Mouse (Mus musculus) liver, embryonic 15.5 days (tissue): ENCODE results near the gene Kif5a. TPM values are rescaled to one million over a fixed set of nuclear protein-coding genes. Genes with fewer than 3 reads are reported as not detected.

Source experiments
- ATAC-seq: fragments of 200-750 bp; cut with Nextera tagmentation; 2 replicates; pipeline ENCODE4 v1.8.0; 2017; ENCODE audit warnings: moderate number of reproducible peaks, mild to moderate bottlenecking, moderate library complexity; ENCODE audit not compliant: insufficient read depth
- H3K27ac ChIP-seq: fragments of 300-500 bp; sonication (generic); replicated peaks from 2 replicates; pipeline ENCODE4 v1.5.1; 2015; ENCODE audit warnings: mild to moderate bottlenecking, inconsistent platforms
- H3K27me3 ChIP-seq: fragments of 300-500 bp; sonication (generic); 2 replicates; pipeline ENCODE4 v1.6.1; 2015; ENCODE audit warnings: mild to moderate bottlenecking, inconsistent platforms
- H3K36me3 ChIP-seq: fragments of 300-500 bp; sonication (generic); replicated peaks from 2 replicates; pipeline ENCODE4 v1.6.1; 2015; ENCODE audit warnings: moderate library complexity, mild to moderate bottlenecking, inconsistent platforms
- H3K4me1 ChIP-seq: fragments of 300-500 bp; sonication (generic); replicated peaks from 2 replicates; pipeline ENCODE4 v1.6.1; 2015; ENCODE audit warnings: inconsistent platforms
- H3K4me2 ChIP-seq: fragments of 300-500 bp; sonication (generic); 2 replicates; pipeline ENCODE4 v1.6.1; 2015; ENCODE audit warnings: moderate library complexity, mild to moderate bottlenecking, inconsistent platforms
- H3K4me3 ChIP-seq: fragments of 300-500 bp; sonication (generic); replicated peaks from 2 replicates; pipeline ENCODE4 v1.5.1; 2015; ENCODE audit warnings: mild to moderate bottlenecking, inconsistent platforms
- H3K9ac ChIP-seq: fragments of 300-500 bp; sonication (generic); 2 replicates; pipeline ENCODE4 v1.6.1; 2015; ENCODE audit warnings: moderate library complexity, mild to moderate bottlenecking, inconsistent platforms
- H3K9me3 ChIP-seq: fragments of 300-500 bp; sonication (generic); replicated peaks from 2 replicates; pipeline ENCODE4 v1.6.1; 2016; ENCODE audit warnings: inconsistent platforms
- WGBS: fragments of 180-500 bp; shearing (Covaris S2); methylation state at CpG from one replicate; pipeline ENCODE4 v1.1.7; 2015; ENCODE audit warnings: mixed read lengths; ENCODE audit not compliant: insufficient replicate concordance; 5-methylcytosine and 5-hydroxymethylcytosine counted together
- polyA plus RNA-seq: library from polyadenylated mRNA; unstranded; fragments of >200 nt; fragmentation: Nextera tagmentation; extraction: Ambion mirVana; gene quantifications from 2 replicates; pipeline ENCODE4 v1.2.1, GENCODE M21; 2015

Kif5a gene
- polyA plus RNA-seq, 1 experiment from 2014 or later: 0.21 TPM

DNA sequence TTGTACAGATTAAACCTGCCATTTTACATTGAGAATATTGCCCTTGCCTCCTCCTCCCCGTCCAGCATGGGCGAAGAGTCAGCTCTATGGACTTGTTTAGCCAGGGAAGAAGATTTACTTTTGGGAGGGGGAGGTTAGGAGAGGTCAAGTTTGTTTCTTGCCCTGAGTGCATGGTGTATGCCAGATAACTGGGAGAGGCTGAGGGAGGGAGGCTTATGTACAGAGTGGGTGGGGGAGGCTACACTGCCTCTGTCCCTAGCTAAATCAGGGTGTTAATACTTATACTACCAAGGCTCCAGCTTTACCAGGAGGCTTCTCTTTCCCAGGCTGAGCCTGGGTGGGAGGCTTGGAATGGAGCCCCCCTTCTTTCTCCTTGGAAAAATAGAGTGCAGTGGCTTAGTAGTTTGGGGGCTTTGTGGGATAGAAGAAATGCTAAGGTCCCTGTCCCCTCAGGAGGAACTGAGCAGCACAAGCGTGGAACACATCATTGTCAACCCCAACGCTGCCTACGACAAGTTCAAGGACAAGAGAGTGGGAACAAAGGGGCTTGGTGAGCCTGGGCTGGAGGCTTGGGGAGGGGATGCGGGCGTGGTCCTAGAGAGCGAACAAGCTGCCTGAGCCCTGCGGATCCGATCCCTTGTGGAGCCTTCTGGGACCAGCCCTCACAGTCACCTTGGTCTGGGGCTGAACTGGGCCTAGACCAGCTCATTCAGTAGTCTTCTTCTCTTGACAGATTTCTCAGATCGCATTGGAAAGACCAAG, 11.3 kb upstream of the Kif5a start:
- peaks cover 90% of the 10 kb centered on the region for H3K36me3 ChIP-seq

DNA sequence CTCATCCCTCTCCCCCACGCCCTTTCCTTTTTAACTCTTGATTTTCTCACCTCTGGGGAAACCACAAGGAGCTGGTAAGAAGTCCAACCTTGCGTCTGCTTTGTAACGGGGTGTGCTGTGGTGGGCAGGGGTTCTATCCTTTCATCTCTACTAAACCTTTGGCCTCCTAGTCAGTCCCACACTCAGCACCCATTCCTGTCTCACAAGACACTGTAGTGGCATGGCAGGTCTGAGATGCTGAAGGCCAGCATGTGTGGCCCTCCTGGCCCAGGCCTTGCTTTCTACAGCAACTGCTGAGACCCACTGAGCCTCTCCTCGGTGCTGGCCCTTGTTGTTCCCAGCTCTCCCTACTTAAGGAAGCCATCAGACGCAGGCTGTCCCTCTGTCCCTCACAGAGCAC, 9.2 kb upstream of the Kif5a start:
- no peak for ATAC-seq
- Histone ChIP-seq H3K4me1 (peaks cover 45% of the 10 kb centered on the region), H3K9me3 (no peaks in the 10 kb centered on the region), H3K27ac (no peak overlapping the region), H3K36me3 (peaks cover 86% of the 10 kb centered on the region), H3K9ac (no peak overlapping the region), H3K4me2 (no peak overlapping the region), H3K4me3 (no peak overlapping the region), H3K27me3 (no peaks in the 10 kb centered on the region)
- 79% methylated on average over 5 of the region's 5 CpGs for WGBS

More for the DNA sequence above, 11.3 kb upstream of the Kif5a start:
- Histone ChIP-seq H3K4me3 (no peak overlapping the region), H3K4me1 (peaks cover 26% of the 10 kb centered on the region), H3K9me3 (no peaks in the 10 kb centered on the region), H3K27me3 (no peaks in the 10 kb centered on the region), H3K27ac (no peak overlapping the region), H3K9ac (no peak overlapping the region), H3K4me2 (no peak overlapping the region)
- 82% methylated on average over 11 of the region's 11 CpGs for WGBS
- no peak for ATAC-seq

- no peak overlapping the region for H3K4me2 ChIP-seq
- H3K9me3 ChIP-seq: no peaks in the 10 kb centered on the region
- WGBS: 52% methylated on average over 4 of the region's 4 CpGs
- H3K27me3 ChIP-seq: peaks cover 2% of the 10 kb centered on the region; the same call in 1 of the 2 replicates
- peaks cover 57% of the 10 kb centered on the region for H3K4me1 ChIP-seq
- H3K27ac ChIP-seq: no peak overlapping the region
- no peak for ATAC-seq
- no peak overlapping the region for H3K9ac ChIP-seq
- peaks cover 62% of the 10 kb centered on the region for H3K36me3 ChIP-seq
- no peak overlapping the region for H3K4me3 ChIP-seq
Observed at GRCm38 (mm10) chr10:127269884-127270283, 6.7 kb upstream of the Kif5a start.

GRCm38 (mm10) chr10:127269036-127269435, 5.9 kb upstream of the Kif5a start:
- no peak for ATAC-seq
- WGBS: 78% methylated on average over 12 of the region's 12 CpGs
- Histone ChIP-seq H3K27me3 (peaks cover 10% of the 10 kb centered on the region), H3K4me1 (peaks cover 49% of the 10 kb centered on the region), H3K4me2 (no peak overlapping the region), H3K4me3 (no peak overlapping the region), H3K9ac (no peak overlapping the region), H3K36me3 (peaks cover 54% of the 10 kb centered on the region), H3K9me3 (no peaks in the 10 kb centered on the region), H3K27ac (no peak overlapping the region)

DNA sequence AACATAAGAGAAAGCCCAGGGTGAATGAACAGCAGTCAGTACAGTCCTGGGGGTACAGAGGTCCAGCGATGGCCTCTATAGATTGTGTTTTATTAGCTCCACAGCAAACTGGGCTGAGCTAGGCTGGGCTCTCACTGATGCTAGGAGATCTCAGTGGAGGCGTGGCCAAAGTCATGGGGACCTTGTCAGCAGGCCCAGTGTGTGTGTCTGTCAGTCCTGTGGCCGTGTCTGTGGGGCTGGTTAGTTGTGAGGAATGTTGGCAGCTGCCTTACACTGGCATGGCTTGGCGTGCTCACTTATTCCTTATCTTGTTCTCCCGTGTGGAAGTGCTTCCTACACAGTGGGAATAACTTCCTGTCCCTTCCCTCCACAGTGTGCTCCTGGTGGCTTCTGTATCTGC, 5.3 kb upstream of the Kif5a start:
- Histone ChIP-seq H3K27ac (0 out of 2 replicates have a peak overlapping the region, but pooled peaks have one; percentile 19), H3K9me3 (no peaks in the 10 kb centered on the region), H3K9ac (no peak overlapping the region), H3K4me1 (peaks cover 45% of the 10 kb centered on the region), H3K27me3 (peaks cover 16% of the 10 kb centered on the region), H3K36me3 (peaks cover 53% of the 10 kb centered on the region), H3K4me2 (peak overlapping the region; percentile 0; the same call in 1 of the 2 replicates), H3K4me3 (no peak overlapping the region)
- WGBS: 58% methylated on average over 5 of the region's 5 CpGs
- ATAC-seq: no peak

GRCm38 (mm10) chr10:127267318-127267717, 4.2 kb upstream of the Kif5a start:
- Histone ChIP-seq H3K9ac (peak overlapping the region; percentile 100), H3K4me2 (peak overlapping the region; percentile 94), H3K4me3 (peak overlapping the region; percentile 98), H3K4me1 (peaks cover 53% of the 10 kb centered on the region), H3K36me3 (peaks cover 43% of the 10 kb centered on the region), H3K27ac (peak overlapping the region; percentile 96), H3K9me3 (no peaks in the 10 kb centered on the region), H3K27me3 (peaks cover 27% of the 10 kb centered on the region)
- no peak for ATAC-seq
- 63% methylated on average over 5 of the region's 5 CpGs for WGBS

DNA sequence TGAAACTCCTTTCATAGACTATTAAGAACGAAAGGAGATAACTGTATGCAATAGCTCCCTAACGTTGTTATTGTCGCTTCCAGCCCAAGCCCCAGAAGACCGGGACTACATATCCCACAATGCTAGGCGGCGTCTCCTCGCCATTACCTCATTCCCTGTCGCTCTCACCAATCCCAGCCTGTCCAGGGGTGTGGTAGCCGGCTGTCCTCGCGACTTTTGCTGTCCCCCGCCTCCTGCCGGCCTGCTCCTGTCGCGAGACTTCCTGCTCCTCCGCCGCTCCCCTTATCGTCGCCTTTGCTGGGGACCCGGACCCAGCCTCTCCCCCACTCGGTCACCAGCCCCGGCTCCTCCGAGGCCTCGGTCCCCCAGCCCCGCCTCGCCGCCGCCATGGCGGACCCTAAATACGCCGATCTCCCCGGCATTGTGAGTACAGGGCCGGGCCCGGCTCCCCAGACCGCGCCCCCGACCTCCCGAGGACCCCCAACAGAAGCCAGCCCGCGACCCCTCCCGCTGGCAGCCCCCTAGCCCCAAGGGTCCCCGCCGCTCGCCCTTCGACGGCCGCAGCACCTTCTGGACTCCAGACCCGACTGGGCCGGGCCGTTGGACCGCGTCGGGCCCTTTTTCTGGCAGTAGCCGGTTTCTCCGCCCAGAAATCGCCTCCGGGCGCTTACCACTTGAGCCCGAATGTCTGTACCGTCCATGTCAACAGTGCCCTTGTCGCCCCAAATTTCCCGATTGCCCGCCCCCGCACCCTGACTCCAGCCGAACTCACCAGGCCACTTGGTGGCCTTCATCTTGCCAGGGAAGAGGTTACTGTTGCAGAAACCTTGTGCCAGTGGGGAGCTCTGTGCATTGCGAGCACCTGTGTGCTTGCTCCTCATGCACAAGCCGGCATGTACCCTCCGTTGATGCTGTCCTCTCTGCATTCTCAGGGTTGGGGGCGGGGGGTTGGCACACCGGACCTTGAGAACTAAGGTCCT, 3.3 kb upstream of the Kif5a start, which contains the start of gene Dctn2:
TSS of gene Dctn2 (plus strand) at position 257 of the 980 bp plus-strand sequence.
- Histone ChIP-seq H3K4me2 (peak within 1 kb of the TSS; percentile 94), H3K9me3 (no peaks in the 10 kb centered on the region), H3K27ac (peak within 1 kb of the TSS; percentile 96), H3K27me3 (peaks cover 36% of the 10 kb centered on the region), H3K36me3 (peaks cover 35% of the 10 kb centered on the region), H3K9ac (peak within 1 kb of the TSS; percentile 100), H3K4me1 (peaks cover 53% of the 10 kb centered on the region), H3K4me3 (peak within 1 kb of the TSS; percentile 98)
- ATAC-seq: peak; percentile 98
- WGBS: under 1% methylated on average over 70 of the region's 70 CpGs

DNA sequence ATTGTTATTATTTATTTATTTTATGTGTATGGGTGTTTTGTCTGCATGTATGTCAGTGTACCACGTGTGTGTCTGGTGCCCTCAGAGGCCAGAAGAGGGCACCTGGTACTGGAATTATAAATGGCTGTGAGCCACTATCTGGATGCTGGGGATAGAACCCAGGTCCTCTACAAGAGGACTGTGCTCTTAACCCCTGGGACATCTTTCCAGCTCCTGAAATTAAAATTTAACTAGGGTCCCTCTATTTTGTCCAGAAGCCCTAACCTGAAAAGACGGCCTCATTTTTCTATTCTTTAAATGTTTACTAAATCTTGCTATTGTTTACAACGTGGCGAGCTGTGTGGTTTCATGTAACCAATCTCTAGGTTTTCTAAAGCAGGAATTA, 2.6 kb upstream of the Kif5a start:
- peak overlapping the region; percentile 94 for H3K4me2 ChIP-seq
- peaks cover 51% of the 10 kb centered on the region for H3K4me1 ChIP-seq
- 19% methylated on average over 4 of the region's 4 CpGs for WGBS
- H3K27me3 ChIP-seq: peaks cover 43% of the 10 kb centered on the region
- peak overlapping the region; percentile 98 for H3K4me3 ChIP-seq
- peak overlapping the region; percentile 100; the same call in 1 of the 2 replicates for H3K9ac ChIP-seq
- peak overlapping the region; percentile 48 for H3K27ac ChIP-seq
- peak; percentile 60 for ATAC-seq
- no peaks in the 10 kb centered on the region for H3K9me3 ChIP-seq
- peaks cover 28% of the 10 kb centered on the region for H3K36me3 ChIP-seq

- Histone ChIP-seq H3K27ac (no peak overlapping the region), H3K36me3 (peaks cover 21% of the 10 kb centered on the region), H3K27me3 (peaks cover 50% of the 10 kb centered on the region), H3K9me3 (no peaks in the 10 kb centered on the region), H3K9ac (no peak overlapping the region), H3K4me2 (no peak overlapping the region), H3K4me3 (no peak overlapping the region), H3K4me1 (peaks cover 48% of the 10 kb centered on the region)
- WGBS: 78% methylated on average over 4 of the region's 4 CpGs
- ATAC-seq: no peak
Observed at GRCm38 (mm10) chr10:127264971-127265370, 1.8 kb upstream of the Kif5a start.

GRCm38 (mm10) chr10:127264336-127264735, 1.2 kb upstream of the Kif5a start:
- 65% methylated on average over 8 of the region's 8 CpGs for WGBS
- H3K4me3 ChIP-seq: no peak overlapping the region
- H3K36me3 ChIP-seq: peaks cover 16% of the 10 kb centered on the region
- H3K9me3 ChIP-seq: no peaks in the 10 kb centered on the region
- no peak for ATAC-seq
- H3K9ac ChIP-seq: no peak overlapping the region
- no peak overlapping the region for H3K27ac ChIP-seq
- no peak overlapping the region for H3K4me2 ChIP-seq
- H3K4me1 ChIP-seq: peaks cover 44% of the 10 kb centered on the region
- peaks cover 54% of the 10 kb centered on the region for H3K27me3 ChIP-seq

DNA sequence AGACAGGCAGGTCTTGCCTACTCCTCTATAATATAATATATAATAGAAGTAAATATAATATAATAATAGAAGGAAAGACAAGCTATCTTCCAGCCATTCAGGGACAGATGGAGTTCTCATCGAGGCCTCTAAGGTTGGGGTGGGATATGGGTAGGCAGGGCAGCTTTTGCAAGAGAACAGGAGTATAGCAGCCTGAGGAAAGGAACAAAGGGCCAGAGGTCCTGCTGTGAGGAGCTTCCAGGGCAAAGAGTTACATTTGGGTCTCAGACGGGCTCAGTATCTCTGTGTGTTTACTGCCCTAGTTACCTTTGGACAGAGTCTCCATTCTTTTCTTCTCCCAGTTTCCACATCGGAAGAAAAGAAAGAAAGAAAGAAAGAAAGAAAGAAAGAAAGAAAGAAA, 483 bp upstream of the Kif5a start:
- ATAC-seq: no peak
- H3K27me3 ChIP-seq: peaks cover 61% of the 10 kb centered on the region

More for the DNA sequence above, 483 bp upstream of the Kif5a start:
- Histone ChIP-seq H3K4me1 (peaks cover 37% of the 10 kb centered on the region), H3K4me2 (no peak overlapping the region), H3K9ac (no peak overlapping the region), H3K36me3 (peaks cover 9% of the 10 kb centered on the region), H3K9me3 (no peaks in the 10 kb centered on the region), H3K4me3 (no peak overlapping the region), H3K27ac (no peak overlapping the region)
- 52% methylated on average over 3 of the region's 3 CpGs for WGBS
